28 mouse cellular contexts compared by ENCODE assay signal in genomic region chr8:121350803-121351202, GRCm38 (mm10).
"Had no signal": no experiment of that assay in that cellular context is flagged by ENCODE, and none has a peak within 500 bp of the region (broad histone marks: within the 10 kb centered on the region; RNA-seq: fewer than 3 reads in every experiment).

No protein-coding gene starts in this region.

- H3K27ac ChIP-seq: embryonic facial prominence, embryonic 10.5 days; embryonic facial prominence, embryonic 12.5 days; embryonic facial prominence, embryonic 13.5 days; embryonic facial prominence, embryonic 15.5 days; forebrain, embryonic 10.5 days; forebrain, embryonic 12.5 days; forebrain, embryonic 13.5 days; forebrain, embryonic 15.5 days; gastrocnemius, adult 2 months had no signal

- DNase-seq: cerebellum, adult 2 months; cerebellum, adult 8-10 months; cerebellum, adult 9-10 months; cerebellum, adult 9-11 months; cerebellum, postnatal 10 days; cerebellum, postnatal 14 days; cerebellum, postnatal 25 days; cerebellum, postnatal 36 days; embryo, embryonic 11 days; forebrain, postnatal 0 days; gastrocnemius, adult 2 months; gastrocnemius, postnatal 10 days; gastrocnemius, postnatal 14 days; gastrocnemius, postnatal 25 days; gastrocnemius, postnatal 36 days; heart, adult 11 months; heart, adult 18-20 months had no signal

- H3K36me3 ChIP-seq: embryonic facial prominence, embryonic 10.5 days; embryonic facial prominence, embryonic 12.5 days; embryonic facial prominence, embryonic 13.5 days; embryonic facial prominence, embryonic 15.5 days; forebrain, embryonic 10.5 days; forebrain, embryonic 12.5 days; forebrain, embryonic 15.5 days had no signal

- H3K27me3 ChIP-seq: forebrain, embryonic 15.5 days had no signal

- H3K9ac ChIP-seq: embryonic facial prominence, embryonic 12.5 days; embryonic facial prominence, embryonic 13.5 days; embryonic facial prominence, embryonic 15.5 days; forebrain, embryonic 12.5 days; forebrain, embryonic 13.5 days; forebrain, embryonic 15.5 days; forebrain, postnatal 0 days had no signal

- H3K4me1 ChIP-seq: forebrain, embryonic 13.5 days; forebrain, embryonic 15.5 days had no signal

- ATAC-seq: forebrain, embryonic 13.5 days; forebrain, embryonic 14.5 days; forebrain, embryonic 15.5 days; forebrain, embryonic 16.5 days; forebrain, postnatal 0 days had no signal

- H3K4me2 ChIP-seq: embryonic facial prominence, embryonic 12.5 days; embryonic facial prominence, embryonic 13.5 days; embryonic facial prominence, embryonic 15.5 days; forebrain, embryonic 12.5 days; forebrain, embryonic 13.5 days; forebrain, embryonic 15.5 days had no signal

- H3K9me3 ChIP-seq: embryonic facial prominence, embryonic 10.5 days; embryonic facial prominence, embryonic 12.5 days; embryonic facial prominence, embryonic 13.5 days; embryonic facial prominence, embryonic 15.5 days; forebrain, embryonic 10.5 days; forebrain, embryonic 12.5 days; forebrain, embryonic 13.5 days; forebrain, embryonic 15.5 days had no signal

- H3K4me3 ChIP-seq: embryonic facial prominence, embryonic 10.5 days; embryonic facial prominence, embryonic 12.5 days; embryonic facial prominence, embryonic 13.5 days; embryonic facial prominence, embryonic 15.5 days; erythroblast, embryonic 14.5 days; forebrain, embryonic 10.5 days; forebrain, embryonic 12.5 days; forebrain, embryonic 13.5 days; forebrain, embryonic 15.5 days; gastrocnemius, adult 2 months had no signal
